Mouse (Mus musculus) midbrain, embryonic 14.5 days (tissue): ENCODE measurements around the gene Farsa. TPM values are rescaled to one million over a fixed set of nuclear protein-coding genes. Genes with fewer than 3 reads are reported as not detected.
A peak's percentile ranks its signal among the peaks of the same experiment; 100 is the strongest.

Source experiments
- ATAC-seq: fragments of 200-750 bp; cut with Nextera tagmentation; 2 replicates; pipeline ENCODE4 v1.8.0; 2017; ENCODE audit warnings: moderate number of reproducible peaks, moderate library complexity; ENCODE audit not compliant: low FRiP score, low TSS enrichment
- DNase-seq: peaks from one replicate; pipeline ENCODE4 v3.0.0-alpha.2; 2015
- H3K27ac ChIP-seq: fragments of 300-500 bp; sonication (generic); replicated peaks from 2 replicates; pipeline ENCODE4 v1.5.1; 2014; ENCODE audit warnings: mild to moderate bottlenecking, low read depth, low read length, moderate library complexity
- H3K27me3 ChIP-seq: fragments of 300-500 bp; sonication (generic); 2 replicates; pipeline ENCODE4 v1.6.1; 2014; ENCODE audit warnings: low read length, control low read depth, mixed read lengths; ENCODE audit not compliant: control insufficient read depth, insufficient read depth
- H3K36me3 ChIP-seq: fragments of 300-500 bp; sonication (generic); 2 replicates; pipeline ENCODE4 v1.6.1; 2014; ENCODE audit warnings: low read length, control low read depth; ENCODE audit not compliant: control insufficient read depth, insufficient read depth
- H3K4me1 ChIP-seq: fragments of 300-500 bp; sonication (generic); 2 replicates; pipeline ENCODE4 v1.6.1; 2014; ENCODE audit warnings: mild to moderate bottlenecking, antibody characterized with exemption, low read length, control low read depth; ENCODE audit not compliant: control insufficient read depth, insufficient read depth
- H3K4me2 ChIP-seq: fragments of 300-500 bp; sonication (generic); 2 replicates; pipeline ENCODE4 v1.6.1; 2014; ENCODE audit warnings: mild to moderate bottlenecking, low read length, moderate library complexity
- H3K4me3 ChIP-seq: fragments of 300-500 bp; sonication (generic); replicated peaks from 2 replicates; pipeline ENCODE4 v1.5.1; 2014; ENCODE audit warnings: low read depth, low read length
- H3K9ac ChIP-seq: fragments of 300-500 bp; sonication (generic); replicated peaks from 2 replicates; pipeline ENCODE4 v1.6.1; 2014; ENCODE audit warnings: mild to moderate bottlenecking, low read length, moderate library complexity
- H3K9me3 ChIP-seq: fragments of 300-500 bp; sonication (generic); 2 replicates; pipeline ENCODE4 v1.6.1; 2016; ENCODE audit warnings: low read length, control low read depth, mixed read lengths; ENCODE audit not compliant: control insufficient read depth
- WGBS: fragments of 180-500 bp; shearing (Covaris S2); extraction: QIAGEN DNeasy Blood & Tissue Kit; methylation state at CpG from one replicate; pipeline ENCODE4 v1.1.7; 2014; 5-methylcytosine and 5-hydroxymethylcytosine counted together
- microRNA-seq: library from miRNA; unstranded; fragments of <30 nt; microRNA quantifications from one replicate; pipeline ENCODE4, GENCODE M21; 2016
- polyA plus RNA-seq: library from polyadenylated mRNA; unstranded; fragments of >200 nt; fragmentation: Nextera tagmentation; extraction: Ambion mirVana; gene quantifications from 2 replicates; pipeline ENCODE4 v1.2.1, GENCODE M21; 2014

Farsa gene
- polyA plus RNA-seq, 1 experiment from 2014 or later: 95.6 TPM

DNA sequence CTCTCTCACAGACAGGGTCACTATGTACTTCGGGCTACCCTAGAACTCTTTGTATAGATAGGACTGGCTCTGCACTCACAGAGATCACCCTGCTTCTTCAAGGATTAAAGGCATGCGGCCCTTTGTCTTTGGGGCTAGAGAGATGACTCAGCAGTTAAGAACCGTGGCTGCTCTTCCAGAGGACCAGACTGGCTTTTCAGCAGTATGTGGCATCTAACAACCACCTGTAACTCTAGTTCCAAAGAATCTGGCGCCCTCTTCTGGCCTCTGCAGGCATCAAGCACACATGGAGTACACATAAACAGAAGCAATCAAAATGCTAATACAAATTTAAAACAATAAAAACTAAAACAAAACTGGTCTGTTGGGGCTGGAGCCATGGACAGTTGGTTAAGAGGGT, 57.2 kb downstream of the Farsa start:
- Histone ChIP-seq H3K4me3 (no peak overlapping the region), H3K36me3 (peaks cover 89% of the 10 kb centered on the region), H3K27ac (no peak overlapping the region), H3K4me2 (no peak overlapping the region), H3K9ac (no peak overlapping the region), H3K27me3 (peaks cover 34% of the 10 kb centered on the region), H3K9me3 (no peaks in the 10 kb centered on the region), H3K4me1 (0 out of 2 replicates have a peak, but pooled peaks cover 1% of the 10 kb centered on the region)
- WGBS: 35% methylated on average over 4 of the region's 4 CpGs
- DNase-seq: peak; percentile 68
- ATAC-seq: no peak

DNA sequence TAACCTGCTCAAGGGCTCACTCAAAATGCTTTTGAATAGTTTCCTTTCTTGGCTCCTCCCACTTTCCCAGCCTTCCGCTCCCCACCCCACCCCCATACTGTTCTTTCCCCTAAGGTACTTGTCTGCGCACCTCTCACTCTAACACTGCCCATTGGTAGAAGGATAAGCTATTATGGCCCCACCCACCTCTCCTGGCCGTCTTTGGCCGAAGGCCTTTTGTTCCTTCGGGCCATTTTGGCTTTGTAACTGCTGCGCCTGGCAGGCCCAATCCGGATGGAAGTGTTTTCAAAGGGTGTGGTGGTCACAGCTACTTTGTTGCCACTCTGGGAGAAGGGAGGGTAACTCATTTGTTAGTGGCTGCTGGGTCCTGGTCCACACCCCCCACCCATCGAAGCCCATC, 58.5 kb downstream of the Farsa start:
- Histone ChIP-seq H3K9ac (no peak overlapping the region), H3K4me1 (no peaks in the 10 kb centered on the region), H3K27me3 (peaks cover 34% of the 10 kb centered on the region), H3K4me2 (no peak overlapping the region), H3K36me3 (peaks cover 94% of the 10 kb centered on the region), H3K9me3 (no peaks in the 10 kb centered on the region), H3K4me3 (no peak overlapping the region), H3K27ac (no peak overlapping the region)
- DNase-seq (no peak), ATAC-seq (no peak)
- 91% methylated on average over 8 of the region's 8 CpGs for WGBS

DNA sequence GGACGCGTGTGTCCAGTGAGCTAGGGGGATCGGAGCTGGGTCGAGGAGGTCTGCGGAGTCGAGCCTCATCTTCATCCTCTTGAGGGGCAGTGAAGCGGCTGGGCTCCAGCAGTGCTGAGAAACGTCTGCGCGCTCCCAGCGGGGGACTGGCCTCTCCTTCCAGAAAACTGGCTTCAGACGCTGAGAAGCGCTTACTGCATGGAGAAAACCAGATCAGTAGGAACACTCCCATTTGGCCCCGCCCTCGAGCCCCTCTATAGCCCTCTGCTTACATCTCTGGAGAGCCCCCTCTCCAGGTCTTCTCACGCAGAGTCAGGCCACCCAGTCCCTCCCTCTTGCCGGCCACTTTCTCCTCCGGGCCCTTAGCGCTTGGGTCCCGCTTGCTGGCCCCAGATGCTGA, 61.0 kb downstream of the Farsa start:
- no peak overlapping the region for H3K4me3 ChIP-seq
- H3K4me2 ChIP-seq: no peak overlapping the region
- ATAC-seq: no peak
- peaks cover 95% of the 10 kb centered on the region for H3K36me3 ChIP-seq
- no peak overlapping the region for H3K27ac ChIP-seq
- WGBS: 30% methylated on average over 20 of the region's 20 CpGs
- H3K4me1 ChIP-seq: no peaks in the 10 kb centered on the region
- H3K9me3 ChIP-seq: no peaks in the 10 kb centered on the region
- no peak overlapping the region for H3K9ac ChIP-seq
- H3K27me3 ChIP-seq: peaks cover 29% of the 10 kb centered on the region
- no peak for DNase-seq

DNA sequence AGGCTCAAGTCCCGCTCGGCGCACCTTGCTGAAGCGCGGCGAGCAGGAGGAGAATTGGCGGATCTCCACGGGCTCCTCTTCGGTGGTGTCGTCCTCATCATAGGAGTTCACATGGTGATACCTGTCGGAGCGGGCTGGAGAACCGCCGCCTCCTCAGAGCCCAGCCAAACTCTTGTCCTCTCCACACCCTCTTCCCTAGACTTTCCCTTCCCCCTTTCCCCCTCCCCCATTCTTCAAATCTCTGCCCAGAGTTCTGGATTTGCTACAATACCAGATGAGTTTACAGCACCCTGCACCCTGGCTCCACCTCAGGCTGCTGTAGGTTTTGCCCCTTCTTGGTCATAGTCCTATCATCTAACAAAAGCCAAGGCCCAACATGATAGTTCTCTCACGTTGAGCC, 61.9 kb downstream of the Farsa start:
- H3K27me3 ChIP-seq: peaks cover 22% of the 10 kb centered on the region

More for the DNA sequence above, 61.9 kb downstream of the Farsa start:
- Histone ChIP-seq H3K4me3 (no peak overlapping the region), H3K9ac (no peak overlapping the region), H3K9me3 (no peaks in the 10 kb centered on the region), H3K36me3 (peaks cover 96% of the 10 kb centered on the region), H3K27ac (no peak overlapping the region), H3K4me2 (no peak overlapping the region), H3K4me1 (no peaks in the 10 kb centered on the region)
- ATAC-seq (no peak), DNase-seq (no peak)
- 90% methylated on average over 15 of the region's 15 CpGs for WGBS

Small RNA genes lying within 50 kb of the gene (microRNA-seq; reads per million reads assigned to microRNA genes)
- gene Mir7069: 3.8 reads per million, percentile 23 among the genes with 10 or more reads in this experiment

Other genes with a start within 250 kb of the Farsa start
- 15.5 and 16.0 TPM in 2 replicates for gene Ier2, start 194.1 kb upstream of the Farsa start, polyA plus RNA-seq
- 56.9 and 59.6 TPM in 2 replicates for gene Trmt1, start 170.7 kb upstream of the Farsa start, polyA plus RNA-seq
- gene Nacc1, start 169.1 kb upstream of the Farsa start, polyA plus RNA-seq: 19.1 and 20.2 TPM in 2 replicates
- 1.5 and 3.8 TPM in 2 replicates for gene Lyl1, start 155.5 kb upstream of the Farsa start, polyA plus RNA-seq
- gene G430095P16Rik, start 134.0 kb upstream of the Farsa start, polyA plus RNA-seq: 0.67 and 0.91 TPM in 2 replicates
- gene Nfix, start 56.6 kb upstream of the Farsa start, polyA plus RNA-seq: 45.9 and 49.8 TPM in 2 replicates
- 9.9 and 12.7 TPM in 2 replicates for gene Dand5, start 34.2 kb upstream of the Farsa start, polyA plus RNA-seq
- gene Gadd45gip1, start 25.5 kb upstream of the Farsa start, polyA plus RNA-seq: 32.7 and 35.8 TPM in 2 replicates
- gene Rad23a, start 16.3 kb upstream of the Farsa start, polyA plus RNA-seq: 83.4 and 84.3 TPM in 2 replicates
- gene Calr, start 10.1 kb upstream of the Farsa start, polyA plus RNA-seq: 434 and 525 TPM in 2 replicates
- 17.4 and 27.4 TPM in 2 replicates for gene Syce2, start 15.1 kb downstream of the Farsa start, polyA plus RNA-seq
- gene Gcdh, start 36.9 kb downstream of the Farsa start, polyA plus RNA-seq: 22.4 and 25.9 TPM in 2 replicates
- 0.19 and 0.63 TPM in 2 replicates for gene Klf1, start 44.9 kb downstream of the Farsa start, polyA plus RNA-seq
- 4.0 and 5.4 TPM in 2 replicates for gene Dnase2a, start 51.6 kb downstream of the Farsa start, polyA plus RNA-seq
- gene Mast1, start 80.4 kb downstream of the Farsa start, polyA plus RNA-seq: 69.5 and 69.9 TPM in 2 replicates
- gene Rtbdn, start 90.0 kb downstream of the Farsa start, polyA plus RNA-seq: 0.99 and 1.4 TPM in 2 replicates
- gene Gm49661, start 112.4 kb downstream of the Farsa start, polyA plus RNA-seq: not detected in 2 replicates
- gene Prdx2, start 112.6 kb downstream of the Farsa start, polyA plus RNA-seq: 1,531 and 1,588 TPM in 2 replicates
- 51.7 and 54.4 TPM in 2 replicates for gene Rnaseh2a, start 112.8 kb downstream of the Farsa start, polyA plus RNA-seq
- 4.3 and 5.7 TPM in 2 replicates for gene Junb, start 121.7 kb downstream of the Farsa start, polyA plus RNA-seq
- gene Hook2, start 133.6 kb downstream of the Farsa start, polyA plus RNA-seq: 25.8 and 31.4 TPM in 2 replicates
- gene Best2, start 157.5 kb downstream of the Farsa start, polyA plus RNA-seq: not detected in 2 replicates
- 130 and 155 TPM in 2 replicates for gene Asna1, start 168.3 kb downstream of the Farsa start, polyA plus RNA-seq
- 157 and 191 TPM in 2 replicates for gene Trir, start 169.8 kb downstream of the Farsa start, polyA plus RNA-seq
- gene Tnpo2, start 179.9 kb downstream of the Farsa start, polyA plus RNA-seq: 32.0 and 41.0 TPM in 2 replicates
- 65.0 and 80.9 TPM in 2 replicates for gene Fbxw9, start 203.1 kb downstream of the Farsa start, polyA plus RNA-seq
- 1.7 TPM in 1 of 2 replicates, not detected in the other for gene Gm5741, start 211.0 kb downstream of the Farsa start, polyA plus RNA-seq
- gene Dhps, start 214.8 kb downstream of the Farsa start, polyA plus RNA-seq: 88.8 and 95.8 TPM in 2 replicates
- 141 and 154 TPM in 2 replicates for gene Wdr83os, start 223.8 kb downstream of the Farsa start, polyA plus RNA-seq
- gene Wdr83, start 224.3 kb downstream of the Farsa start, polyA plus RNA-seq: 53.9 and 58.2 TPM in 2 replicates
- 13.3 and 17.2 TPM in 2 replicates for gene Man2b1, start 226.3 kb downstream of the Farsa start, polyA plus RNA-seq